Mouse (Mus musculus): ENCODE results near the gene Cela3b. TPM values are rescaled to one million over a fixed set of nuclear protein-coding genes. Genes with fewer than 3 reads are reported as not detected.

The Cela3b gene
- total and polyA plus RNA-seq, 3 experiments = not detected

GRCm38 (mm10) chr4:137470701-137471317 lies 40.5 kb upstream of the Cela3b start:
- Histone ChIP-seq H3K27me3 (replicated peaks) (peaks cover 15% of the 10 kb centered on the region), H3K4me3 (replicated peaks in 1 of 3; ENCODE audit: low read depth in 2 of 3, low read length in 2 of 3, poor library complexity in 1 of 3) (no peak overlapping the region), H3K36me3 (replicated peaks in 1 of 2; ENCODE audit: control insufficient read depth in 1 of 2, insufficient read depth in 1 of 2, low read length in 1 of 2) (peaks cover 0 to 10% of the 10 kb centered on the region in 2 experiments), H3K79me2 (replicated peaks; ENCODE audit: control insufficient read depth, extremely low read depth, insufficient read depth, poor library complexity, severe bottlenecking) (no peaks in the 10 kb centered on the region), H3K4me1 (ENCODE audit: control insufficient read depth in 1 of 2, insufficient read depth in 2 of 2) (peaks cover 11 to 31% of the 10 kb centered on the region in 2 experiments), H3K4me2 (ENCODE audit: insufficient read depth, low read depth, poor library complexity, severe bottlenecking) (no peak overlapping the region), H3K9me3 (replicated peaks; ENCODE audit: low read length) (peaks cover 2% of the 10 kb centered on the region), H3K9ac (ENCODE audit: insufficient read depth, low read depth) (no peak overlapping the region), H3K27ac (ENCODE audit: insufficient read depth, low read depth) (no peak overlapping the region)
- in situ Hi-C loops (cut with MboI; ENCODE audit: low pct_ligation_motif_present, low pct_unique_long_range_greater_than_20kb, low sequenced_read_pairs) = no loop called here
- dilution Hi-C loops (cut with MboI; ENCODE audit: extremely low pct_ligation_motif_present, extremely low pct_unique_long_range_greater_than_20kb, low sequenced_read_pairs) = no loop called here
- DNase-seq (ENCODE audit: extremely low read depth) = no peak
- TF ChIP-seq BHLHE40 (IDR thresholded peaks at IDR 0.05; ENCODE audit: low read depth, low read length) (no peak), MXI1 (IDR thresholded peaks at IDR 0.05; ENCODE audit: low read depth, low read length) (no peak), MAZ (IDR thresholded peaks at IDR 0.05; ENCODE audit: low read depth, low read length) (no peak), MAX (IDR thresholded peaks at IDR 0.05; ENCODE audit: low read length) (no peak), TCF12 (IDR thresholded peaks at IDR 0.05; ENCODE audit: low read depth, low read length) (no peak), HCFC1 (IDR thresholded peaks at IDR 0.05; ENCODE audit: low read depth, low read length) (no peak), ZC3H11A (IDR thresholded peaks at IDR 0.05; ENCODE audit: low read depth, low read length) (no peak), CTCF (conservative IDR thresholded peaks at IDR 0.05 in 1 of 2, IDR thresholded peaks at IDR 0.05 in 1 of 2; ENCODE audit: low read depth in 2 of 2, low read length in 2 of 2) (no peak), UBTF (IDR thresholded peaks at IDR 0.05; ENCODE audit: low read depth, low read length) (no peak), TBP (conservative IDR thresholded peaks at IDR 0.05; ENCODE audit: low read depth, low read length) (no peak), SIN3A (IDR thresholded peaks at IDR 0.05; ENCODE audit: low read length) (no peak), GABPA (IDR thresholded peaks at IDR 0.05; ENCODE audit: insufficient replicate concordance, low read depth, low read length) (no peak), RCOR1 (conservative IDR thresholded peaks at IDR 0.05; ENCODE audit: low read depth, low read length) (no peak)

GRCm38 (mm10) chr4:137469845-137470692 lies 39.7 kb upstream of the Cela3b start:
- in situ Hi-C loops (cut with MboI; ENCODE audit: low pct_ligation_motif_present, low pct_unique_long_range_greater_than_20kb, low sequenced_read_pairs) (loop anchor here (5.0 kb wide), 1 partner anchor 32 kb away; no protein-coding TSS in a partner anchor), dilution Hi-C loops (cut with MboI; ENCODE audit: extremely low pct_ligation_motif_present, extremely low pct_unique_long_range_greater_than_20kb, low sequenced_read_pairs) (no loop called here)
- Histone ChIP-seq H3K79me2 (replicated peaks; ENCODE audit: control insufficient read depth, extremely low read depth, insufficient read depth, poor library complexity, severe bottlenecking) (no peaks in the 10 kb centered on the region), H3K4me2 (ENCODE audit: insufficient read depth, low read depth, poor library complexity, severe bottlenecking) (no peak overlapping the region), H3K9ac (ENCODE audit: insufficient read depth, low read depth) (no peak overlapping the region), H3K9me3 (replicated peaks; ENCODE audit: low read length) (peaks cover 2% of the 10 kb centered on the region), H3K36me3 (replicated peaks in 1 of 2; ENCODE audit: control insufficient read depth in 1 of 2, insufficient read depth in 1 of 2, low read length in 1 of 2) (peaks cover 0 to 10% of the 10 kb centered on the region in 2 experiments), H3K27me3 (replicated peaks) (peaks cover 18% of the 10 kb centered on the region), H3K4me1 (ENCODE audit: control insufficient read depth in 1 of 2, insufficient read depth in 2 of 2) (peaks cover 11 to 31% of the 10 kb centered on the region in 2 experiments), H3K27ac (ENCODE audit: insufficient read depth, low read depth) (no peak overlapping the region), H3K4me3 (replicated peaks in 1 of 3; ENCODE audit: low read depth in 2 of 3, low read length in 2 of 3, poor library complexity in 1 of 3) (peak overlapping the region in 2 of 3 experiments; percentile 50 to 72)
- no peak for TF ChIP-seq TCF12 (IDR thresholded peaks at IDR 0.05; ENCODE audit: low read depth, low read length)
- TF ChIP-seq EP300 (IDR thresholded peaks at IDR 0.05; ENCODE audit: low read length) = no peak
- TF ChIP-seq MXI1 (IDR thresholded peaks at IDR 0.05; ENCODE audit: low read depth, low read length) = no peak
- no peak for TF ChIP-seq MYC (IDR thresholded peaks at IDR 0.05; ENCODE audit: low read depth, low read length)
- no peak for TF ChIP-seq USF2 (conservative IDR thresholded peaks at IDR 0.05; ENCODE audit: low read depth, low read length)
- no peak for TF ChIP-seq BHLHE40 (IDR thresholded peaks at IDR 0.05; ENCODE audit: low read depth, low read length)
- no peak for TF ChIP-seq CHD1 (IDR thresholded peaks at IDR 0.05; ENCODE audit: low read depth, low read length)
- no peak for TF ChIP-seq MAX (IDR thresholded peaks at IDR 0.05; ENCODE audit: low read length)
- TF ChIP-seq RAD21 (IDR thresholded peaks at IDR 0.05; ENCODE audit: low read depth, low read length) = no peak
- no peak for TF ChIP-seq PAX5 (IDR thresholded peaks at IDR 0.05; ENCODE audit: low read length)
- no peak for DNase-seq (ENCODE audit: extremely low read depth)
